In the genomic region with DNA sequence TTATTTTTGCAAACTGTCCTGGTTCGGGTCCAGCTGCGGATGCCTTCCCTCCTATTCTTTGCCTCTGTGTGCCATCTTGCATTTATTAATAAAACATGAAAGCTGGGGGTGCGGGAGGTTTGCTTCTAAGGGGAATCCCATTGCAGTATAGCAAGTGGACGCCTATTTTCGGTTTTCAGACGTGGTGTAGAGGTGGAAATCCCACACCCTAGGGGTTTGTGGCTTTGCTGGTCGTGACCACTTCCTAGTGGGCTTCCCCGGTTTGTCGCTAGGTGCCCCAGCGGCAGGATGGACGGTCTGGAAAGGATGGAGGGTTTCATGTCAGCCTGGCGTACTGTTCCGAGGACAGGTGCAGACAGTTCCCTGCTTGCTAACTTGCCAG, we compare ENCODE assay signal across 8 mouse cellular contexts. TPM values are rescaled to one million over a fixed set of nuclear protein-coding genes. Genes with fewer than 3 reads are reported as not detected.
DNase-seq lines count a peak whose midpoint lies in the region; ATAC-seq lines count a peak whose summit lies in the region.

No protein-coding gene starts in this region.

- H3K4me1 ChIP-seq in heart, embryonic 13.5 days: peaks cover 9% of the 10 kb centered on the region; the same call in 1 of the 2 replicates
- peaks cover 36% of the 10 kb centered on the region for H3K4me1 ChIP-seq in hindbrain, embryonic 10.5 days (replicated peaks)

- peaks cover 86% of the 10 kb centered on the region for H3K27me3 ChIP-seq in heart, embryonic 13.5 days (replicated peaks)
- peaks cover 68% of the 10 kb centered on the region for H3K27me3 ChIP-seq in hindbrain, embryonic 10.5 days (ENCODE audit: insufficient read depth, poor library complexity, severe bottlenecking)
- no peaks in the 10 kb centered on the region for H3K27me3 ChIP-seq in splenic B cell, adult 2 months (ENCODE audit: control insufficient read depth, insufficient read depth, low read length, poor library complexity, severe bottlenecking)

- peak overlapping the region; percentile 83 for H3K4me3 ChIP-seq in heart, embryonic 13.5 days
- H3K4me3 ChIP-seq in hindbrain, embryonic 10.5 days: peak overlapping the region; percentile 78

- no peak for DNase-seq in heart, postnatal 14 days
- no peak for DNase-seq in hindbrain, embryonic 10.5 days (ENCODE audit: low spot score)
- DNase-seq in splenic B cell, adult 2 months (ENCODE audit: low read depth, low spot score): peak; percentile 81
- no peak for DNase-seq in gastrocnemius, adult 8-10 months (ENCODE audit: low spot score in 2 of 2)

- H3K27ac ChIP-seq in heart, embryonic 13.5 days (replicated peaks): no peak overlapping the region
- peak overlapping the region; percentile 92 for H3K27ac ChIP-seq in hindbrain, embryonic 10.5 days

- peak overlapping the region; percentile 88 for H3K9ac ChIP-seq in heart, embryonic 13.5 days

- 0 out of 2 replicates have a peak, but pooled peaks have one; percentile 17 for ATAC-seq in heart, embryonic 13.5 days (ENCODE audit: extremely low read depth, insufficient number of reproducible peaks, low FRiP score, low TSS enrichment)
- ATAC-seq in CD4-positive, CD25-positive, alpha-beta regulatory T cell, adult 4 months: peak; percentile 72
- peak; percentile 55 for ATAC-seq in common myeloid progenitor, adult 5-6 weeks (replicated peaks; ENCODE audit: low read depth, poor library complexity, severe bottlenecking)
- ATAC-seq in megakaryocyte, adult 5-6 weeks (ENCODE audit: poor library complexity, severe bottlenecking): peak; percentile 54

- no peaks in the 10 kb centered on the region for H3K9me3 ChIP-seq in heart, embryonic 13.5 days
- no peaks in the 10 kb centered on the region for H3K9me3 ChIP-seq in hindbrain, embryonic 10.5 days

- WGBS in heart, embryonic 13.5 days: under 1% methylated on average over 13 of the region's 13 CpGs
- under 1% methylated on average over 13 of the region's 13 CpGs for WGBS in hindbrain, embryonic 10.5 days

- no peaks in the 10 kb centered on the region for H3K36me3 ChIP-seq in heart, embryonic 13.5 days
- no peaks in the 10 kb centered on the region for H3K36me3 ChIP-seq in hindbrain, embryonic 10.5 days
- H3K36me3 ChIP-seq in splenic B cell, adult 2 months (ENCODE audit: control insufficient read depth, insufficient read depth, low read length, poor library complexity, severe bottlenecking): no peaks in the 10 kb centered on the region

- intact Hi-C loops in heart, postnatal 14 days (cut with DNase I): loop anchor here (5.0 kb wide), 1 partner anchor 65 kb away; no protein-coding TSS in a partner anchor

- H3K4me2 ChIP-seq in heart, embryonic 13.5 days: peak overlapping the region; percentile 90

RNA-seq across cellular contexts. Expression of gene Tmem266, which starts 0.5 kb away (rescaled TPM):
- 0.22 and 0.31 TPM in 2 replicates for polyA plus RNA-seq in heart, embryonic 13.5 days (2015; fragmentation: Nextera tagmentation; extraction: Ambion mirVana)
- 1 to 10 TPM; 1.1 to 1.2 TPM for total RNA-seq in heart, postnatal 14 days (2021)
- polyA plus RNA-seq in CD4-positive, CD25-positive, alpha-beta regulatory T cell, adult 4 months (2017; shearing (Covaris generic)): not detected
- total RNA-seq in common myeloid progenitor, adult 5-6 weeks (2017): not detected in 2 replicates
- polyA plus RNA-seq in hindbrain, embryonic 10.5 days (2016; fragmentation: Nextera tagmentation; extraction: Ambion mirVana): 0.46 and 1.2 TPM in 2 replicates
- total RNA-seq in megakaryocyte, adult 5-6 weeks (2015): not detected in 2 replicates
- not detected in 2 replicates for total RNA-seq in megakaryocyte, adult 5-6 weeks (2017)
- total RNA-seq in gastrocnemius, adult 8-10 months (2022): 10 to 100 TPM in 1 of 4 experiments, 1 to 10 TPM in 3; 2.8 to 15.8 (median 5.1) TPM

RNA-seq across cellular contexts. Expression of gene Nrg4, which starts 0.6 kb away (rescaled TPM):
- 1.4 and 1.9 TPM in 2 replicates for polyA plus RNA-seq in heart, embryonic 13.5 days (2015; fragmentation: Nextera tagmentation; extraction: Ambion mirVana)
- total RNA-seq in heart, postnatal 14 days (2021): 1 to 10 TPM in 1 of 2 experiments, under 1 TPM in 1; 0.49 to 2.0 TPM
- polyA plus RNA-seq in CD4-positive, CD25-positive, alpha-beta regulatory T cell, adult 4 months (2017; shearing (Covaris generic)): 1 to 10 TPM; 4.4 to 5.0 TPM
- total RNA-seq in common myeloid progenitor, adult 5-6 weeks (2017): 2.4 and 4.6 TPM in 2 replicates
- polyA plus RNA-seq in hindbrain, embryonic 10.5 days (2016; fragmentation: Nextera tagmentation; extraction: Ambion mirVana): 0.64 and 1.0 TPM in 2 replicates
- total RNA-seq in megakaryocyte, adult 5-6 weeks (2015): 2.9 and 6.5 TPM in 2 replicates
- 2.1 TPM in 2 replicates for total RNA-seq in megakaryocyte, adult 5-6 weeks (2017)
- total RNA-seq in gastrocnemius, adult 8-10 months (2022): 1 to 10 TPM; 1.4 to 5.4 (median 2.3) TPM

Comparison
In these comparisons a context has a peak if more than half of its experiments do, and no peak if none do; other contexts are left out.
1. ATAC-seq: peak in every context shown above with its lines; median percentile 72 in CD4-positive, CD25-positive, alpha-beta regulatory T cell, adult 4 months; 55 in common myeloid progenitor, adult 5-6 weeks; 54 in megakaryocyte, adult 5-6 weeks; 17 in heart, embryonic 13.5 days.